Mouse (Mus musculus) kidney, postnatal 0 days (tissue): ENCODE results near the gene Cd6. TPM values are rescaled to one million over a fixed set of nuclear protein-coding genes. Genes with fewer than 3 reads are reported as not detected.
A peak's percentile ranks its signal among the peaks of the same experiment; 100 is the strongest.

Experiments used
- ATAC-seq: fragments of 200-750 bp; cut with Nextera tagmentation; replicated peaks from 2 replicates; pipeline ENCODE4 v1.8.0; 2017; ENCODE audit warnings: low read depth, moderate number of reproducible peaks, moderate TSS enrichment, moderate library complexity; ENCODE audit not compliant: low FRiP score
- DNase-seq: peaks from one replicate; pipeline ENCODE4 v3.0.0-alpha.2; 2016; ENCODE audit warnings: low spot score
- H3K27ac ChIP-seq: fragments of 300-500 bp; sonication (generic); 2 replicates; pipeline ENCODE4 v1.5.1; 2014; ENCODE audit warnings: mild to moderate bottlenecking
- H3K27me3 ChIP-seq: fragments of 300-500 bp; sonication (generic); 2 replicates; pipeline ENCODE4 v1.6.1; 2014; ENCODE audit warnings: low read length, mixed read lengths; ENCODE audit not compliant: insufficient read depth
- H3K36me3 ChIP-seq: fragments of 300-500 bp; sonication (generic); 2 replicates; pipeline ENCODE4 v1.6.1; 2014; ENCODE audit warnings: low read length, mixed read lengths; ENCODE audit not compliant: insufficient read depth
- H3K4me1 ChIP-seq: fragments of 300-500 bp; sonication (generic); replicated peaks from 2 replicates; pipeline ENCODE4 v1.6.1; 2014; ENCODE audit warnings: antibody characterized with exemption, low read length, mixed read lengths; ENCODE audit not compliant: insufficient read depth
- H3K4me2 ChIP-seq: fragments of 300-500 bp; sonication (generic); 2 replicates; pipeline ENCODE4 v1.6.1; 2014; ENCODE audit warnings: mild to moderate bottlenecking, low read length, moderate library complexity, mixed read lengths
- H3K4me3 ChIP-seq: fragments of 300-500 bp; sonication (generic); replicated peaks from 2 replicates; pipeline ENCODE4 v1.5.1; 2014; ENCODE audit warnings: low read depth, low read length
- H3K9ac ChIP-seq: fragments of 300-500 bp; sonication (generic); 2 replicates; pipeline ENCODE4 v1.6.1; 2014; ENCODE audit warnings: low read depth, low read length
- H3K9me3 ChIP-seq: fragments of 300-500 bp; sonication (generic); replicated peaks from 2 replicates; pipeline ENCODE4 v1.6.1; 2016; ENCODE audit warnings: low read length, inconsistent platforms, mixed read lengths
- CTCF ChIP-seq: IDR thresholded peaks from 2 replicates; pipeline ENCODE4 v1.5.1; 2016; ENCODE audit warnings: antibody characterized with exemption, low read depth, mild to moderate bottlenecking, moderate library complexity
- WGBS: fragments of 180-500 bp; shearing (Covaris S2); extraction: QIAGEN DNeasy Blood & Tissue Kit; methylation state at CpG from one replicate; pipeline ENCODE4 v1.1.7; 2014; 5-methylcytosine and 5-hydroxymethylcytosine counted together
- polyA plus RNA-seq: library from polyadenylated mRNA; unstranded; fragments of >200 nt; fragmentation: Nextera tagmentation; extraction: Ambion mirVana; gene quantifications from 2 replicates; pipeline ENCODE4 v1.2.1, GENCODE M21; 2015

Gene Cd6
- polyA plus RNA-seq, 1 experiment from 2014 or later: not detected

GRCm38 (mm10) chr19:10772866-10773265 is 57.0 kb downstream of the Cd6 start:
- WGBS: 85% methylated on average over 10 of the region's 10 CpGs
- H3K36me3 ChIP-seq: no peaks in the 10 kb centered on the region
- no peak for DNase-seq
- no peak for ATAC-seq
- no peak for TF ChIP-seq CTCF
- no peaks in the 10 kb centered on the region for H3K27me3 ChIP-seq
- no peak overlapping the region for H3K27ac ChIP-seq
- H3K4me2 ChIP-seq: no peak overlapping the region
- no peaks in the 10 kb centered on the region for H3K9me3 ChIP-seq
- no peaks in the 10 kb centered on the region for H3K4me1 ChIP-seq
- H3K4me3 ChIP-seq: no peak overlapping the region
- H3K9ac ChIP-seq: no peak overlapping the region

DNA sequence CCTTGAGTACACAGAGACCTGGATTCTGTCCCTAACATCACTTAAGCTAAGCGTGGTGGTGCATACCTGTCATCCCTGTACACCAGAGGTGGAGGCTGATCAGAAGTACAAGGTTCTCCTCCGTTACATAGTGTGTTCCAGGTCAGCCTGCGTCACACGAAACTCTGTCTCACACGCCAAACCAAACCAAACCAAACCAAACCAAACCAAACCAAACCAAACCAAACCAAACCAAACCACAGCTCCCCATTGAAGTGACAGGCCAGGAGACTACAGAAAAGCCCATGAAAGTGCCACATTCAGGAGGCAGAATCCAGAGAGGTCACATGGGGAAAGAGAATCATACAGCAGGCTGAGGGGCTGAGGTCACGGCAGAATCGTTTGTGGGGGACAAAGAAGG is 57.9 kb downstream of the Cd6 start:
- Histone ChIP-seq H3K27ac (no peak overlapping the region), H3K36me3 (no peaks in the 10 kb centered on the region), H3K4me2 (no peak overlapping the region), H3K9ac (no peak overlapping the region), H3K27me3 (no peaks in the 10 kb centered on the region), H3K4me3 (no peak overlapping the region), H3K9me3 (no peaks in the 10 kb centered on the region), H3K4me1 (no peaks in the 10 kb centered on the region)
- DNase-seq: no peak
- no peak for ATAC-seq
- 82% methylated on average over 7 of the region's 7 CpGs for WGBS
- no peak for TF ChIP-seq CTCF

DNA sequence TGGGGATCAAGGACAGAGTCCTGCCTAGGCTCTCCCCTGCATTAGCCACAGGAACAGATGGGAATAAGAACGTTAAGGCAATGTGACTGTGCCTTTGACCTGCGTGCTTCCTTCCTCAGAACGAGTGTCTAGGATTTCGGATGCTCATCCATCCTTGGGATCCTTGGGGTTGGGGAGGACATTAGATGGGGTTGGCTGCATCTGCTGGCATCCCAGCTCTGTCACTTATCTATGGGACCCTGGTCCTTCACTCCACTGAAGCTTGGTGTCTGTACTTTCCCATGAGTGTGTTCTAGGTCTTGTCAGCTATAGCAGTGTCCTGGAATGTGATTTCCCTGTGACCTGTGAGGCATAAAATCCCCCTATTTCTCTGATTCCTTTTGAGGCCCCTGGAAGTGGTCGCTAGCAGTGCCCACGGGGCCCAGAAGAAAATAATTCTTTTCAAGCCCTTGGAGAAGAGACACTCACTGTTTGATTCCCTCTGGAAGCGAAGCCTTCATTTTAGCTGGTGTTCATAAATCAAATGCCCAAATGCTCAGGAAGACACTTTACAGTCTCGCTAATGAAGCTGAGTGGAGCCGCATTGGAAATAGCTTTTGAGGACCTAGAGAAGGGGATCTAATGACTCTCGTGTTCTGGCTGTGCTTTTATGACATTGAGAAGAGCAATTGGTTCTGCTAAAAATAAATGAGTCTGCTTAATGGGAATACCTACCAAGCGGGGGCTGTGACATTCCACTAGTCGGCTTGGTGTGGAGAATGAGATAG is 60.2 kb downstream of the Cd6 start:
- no peak for TF ChIP-seq CTCF

DNA sequence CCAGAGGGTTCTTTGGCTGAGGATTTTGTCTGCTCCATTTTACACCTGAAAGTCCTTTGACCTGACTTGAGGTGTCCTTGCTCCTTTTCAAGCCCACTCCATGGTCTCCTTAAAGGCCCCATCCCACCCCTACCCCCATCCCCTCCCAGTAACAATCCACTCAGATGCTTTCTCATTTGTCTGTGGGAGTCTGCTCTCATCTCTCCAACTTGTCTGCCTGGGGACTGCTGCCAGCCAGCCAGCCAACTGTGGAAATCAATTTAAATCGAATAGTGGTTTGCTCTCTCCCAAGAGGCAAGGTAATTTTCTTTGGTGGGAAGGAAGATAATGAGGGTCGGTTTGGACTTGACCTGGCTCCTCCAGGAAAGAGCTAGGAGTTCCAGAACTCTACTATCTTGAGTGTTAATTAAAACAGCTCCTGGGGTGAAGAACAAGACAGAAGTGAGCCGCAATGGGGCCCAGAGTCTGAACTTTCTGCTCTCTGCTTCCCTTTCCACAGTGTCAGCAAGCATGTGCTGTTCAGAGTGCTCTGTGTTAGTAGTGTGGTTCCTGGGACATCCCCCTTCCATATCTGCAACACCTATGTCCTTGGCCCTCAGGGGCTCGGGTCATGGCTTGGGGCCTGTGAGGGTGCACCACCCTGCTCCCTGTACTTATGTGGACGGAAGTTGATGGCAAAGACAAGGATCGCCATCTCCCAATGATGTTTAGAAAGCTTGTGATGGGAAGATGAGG is 61.0 kb downstream of the Cd6 start:
- DNase-seq: no peak

More for the DNA sequence above, 60.2 kb downstream of the Cd6 start:
- 24% methylated on average over 12 of the region's 12 CpGs for WGBS
- no peak overlapping the region for H3K4me3 ChIP-seq
- H3K9me3 ChIP-seq: no peaks in the 10 kb centered on the region
- peak overlapping the region; percentile 66 for H3K27ac ChIP-seq
- H3K9ac ChIP-seq: no peak overlapping the region
- no peaks in the 10 kb centered on the region for H3K4me1 ChIP-seq
- H3K36me3 ChIP-seq: no peaks in the 10 kb centered on the region
- DNase-seq (peak; percentile 61), ATAC-seq (peak; percentile 56; the same call in 1 of the 2 replicates)
- H3K4me2 ChIP-seq: no peak overlapping the region
- H3K27me3 ChIP-seq: no peaks in the 10 kb centered on the region

DNA sequence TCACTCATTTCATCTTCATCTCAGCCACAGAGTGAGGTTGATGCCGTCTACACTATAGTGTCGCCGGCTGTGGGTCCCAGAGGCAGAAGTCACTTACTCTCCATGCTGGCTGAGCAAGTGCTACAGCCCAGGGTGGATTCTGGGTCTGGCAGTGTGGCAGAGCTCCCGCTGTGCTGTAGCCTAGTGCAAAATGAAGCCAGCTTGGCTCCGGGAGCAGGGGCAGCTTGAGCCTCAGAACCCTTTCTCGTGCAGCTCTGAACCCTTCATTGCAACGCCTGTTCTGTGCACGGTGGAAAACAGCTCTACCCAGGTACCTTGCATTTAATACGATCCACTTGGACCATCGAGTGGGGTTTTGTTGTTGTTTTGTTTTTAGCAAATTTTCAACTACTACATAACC is 62.2 kb downstream of the Cd6 start:
- 87% methylated on average over 10 of the region's 10 CpGs for WGBS
- Histone ChIP-seq H3K9me3 (no peaks in the 10 kb centered on the region), H3K9ac (no peak overlapping the region), H3K27me3 (no peaks in the 10 kb centered on the region), H3K4me1 (no peaks in the 10 kb centered on the region), H3K27ac (no peak overlapping the region), H3K4me2 (no peak overlapping the region), H3K4me3 (no peak overlapping the region), H3K36me3 (no peaks in the 10 kb centered on the region)
- no peak for DNase-seq
- TF ChIP-seq CTCF: no peak
- ATAC-seq: no peak

More for the DNA sequence above, 61.0 kb downstream of the Cd6 start:
- no peak overlapping the region for H3K4me2 ChIP-seq
- H3K4me1 ChIP-seq: no peaks in the 10 kb centered on the region
- H3K36me3 ChIP-seq: no peaks in the 10 kb centered on the region
- no peak overlapping the region for H3K4me3 ChIP-seq
- H3K9me3 ChIP-seq: no peaks in the 10 kb centered on the region
- H3K27me3 ChIP-seq: no peaks in the 10 kb centered on the region
- H3K27ac ChIP-seq: peak overlapping the region; percentile 66
- 54% methylated on average over 6 of the region's 6 CpGs for WGBS
- no peak for TF ChIP-seq CTCF
- ATAC-seq: 0 out of 2 replicates have a peak, but pooled peaks have one; percentile 63
- no peak overlapping the region for H3K9ac ChIP-seq

GRCm38 (mm10) chr19:10763381-10764031 is 66.4 kb downstream of the Cd6 start:
- no peak for ATAC-seq

More at GRCm38 (mm10) chr19:10763381-10764031, 66.4 kb downstream of the Cd6 start:
- H3K9me3 ChIP-seq: no peaks in the 10 kb centered on the region
- no peaks in the 10 kb centered on the region for H3K36me3 ChIP-seq
- H3K4me1 ChIP-seq: no peaks in the 10 kb centered on the region
- no peak overlapping the region for H3K4me2 ChIP-seq
- no peak overlapping the region for H3K9ac ChIP-seq
- no peak for DNase-seq
- H3K27ac ChIP-seq: no peak overlapping the region
- no peak for TF ChIP-seq CTCF
- no peaks in the 10 kb centered on the region for H3K27me3 ChIP-seq
- no peak overlapping the region for H3K4me3 ChIP-seq
- 70% methylated on average over 21 of the region's 21 CpGs for WGBS
